Mouse (Mus musculus): ENCODE results near the gene Klf12. TPM values are rescaled to one million over a fixed set of nuclear protein-coding genes. Genes with fewer than 3 reads are reported as not detected.

The Klf12 gene
- total RNA-seq (2021): 10 to 100 TPM; 19.0 to 20.2 TPM
- long read RNA-seq, experiment 1, partial matches to known transcripts: 1 of 2 reads
- long read RNA-seq, experiment 1, other reads (novel, unspliced or antisense): 1 of 2 reads
- long read RNA-seq, experiment 2, full-length matches to known transcripts: 1 of 4 reads
- long read RNA-seq, experiment 2, partial matches to known transcripts: 0 of 4 reads
- long read RNA-seq, experiment 2, other reads (novel, unspliced or antisense): 3 of 4 reads

GRCm38 (mm10) chr14:100284119-100284860, at the start of gene Klf12:
Gene Klf12 (minus strand): TSS chr14:100284679.
- peak; percentile 84 to 87 for DNase-seq (ENCODE audit: low spot score in 2 of 2)

- DNase-seq (ENCODE audit: low spot score in 2 of 2): peak in 1 of 2 experiments; percentile 16
These were observed 48.9 kb upstream of the Klf12 start for GRCm38 (mm10) chr14:100333369-100333768.

DNA sequence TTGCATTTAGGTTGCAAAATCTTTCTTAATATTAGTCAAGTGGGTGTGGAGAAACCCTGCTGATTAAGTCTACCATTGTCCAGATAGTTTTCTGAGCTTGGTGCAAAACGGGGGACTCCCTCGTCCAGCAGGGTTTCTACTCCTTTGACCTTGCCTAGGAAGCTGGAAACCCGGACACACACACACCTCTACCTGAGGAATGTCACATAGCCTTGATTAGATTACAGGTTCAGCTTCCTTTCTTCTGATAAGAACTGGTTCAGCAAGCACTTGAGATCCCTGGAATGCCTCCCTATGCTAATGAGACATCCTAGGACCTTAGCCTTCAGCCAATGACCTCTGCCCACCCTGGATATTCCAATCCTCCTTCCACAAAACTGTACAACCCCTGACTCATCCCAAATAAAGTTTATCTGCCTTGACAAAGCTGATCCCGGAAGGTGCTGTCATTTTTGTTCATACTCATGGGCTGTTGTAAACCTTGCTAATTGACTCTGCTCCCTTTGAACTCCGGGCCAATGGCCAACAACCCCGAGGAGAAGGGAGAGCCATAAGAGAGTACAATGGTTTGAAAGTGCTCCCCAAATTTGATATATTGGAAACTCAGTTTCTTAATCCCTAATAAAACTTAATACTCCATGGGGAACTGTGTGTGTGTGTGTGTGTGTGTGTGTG, 44.3 kb upstream of the Klf12 start:
- DNase-seq (ENCODE audit: low spot score in 2 of 2): no peak

DNA sequence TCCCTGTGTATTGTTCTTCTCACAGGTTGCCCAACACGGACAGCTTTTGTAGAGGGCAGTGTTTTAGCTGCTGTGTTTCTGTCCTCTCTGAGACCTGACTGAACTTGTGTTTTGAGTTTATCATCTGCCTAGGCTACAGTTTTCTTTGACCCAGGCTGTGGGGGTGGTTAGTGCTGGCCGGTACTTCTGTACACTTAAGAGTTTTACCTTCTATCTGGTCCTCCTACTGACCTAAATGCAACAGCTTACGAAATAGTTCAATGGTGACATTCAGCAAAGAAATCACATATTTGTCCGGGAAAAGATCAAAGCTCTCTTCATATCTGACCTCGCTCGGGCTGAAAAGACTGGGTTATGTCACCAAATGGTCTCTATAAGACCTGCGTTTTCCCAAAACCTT, 39.8 kb upstream of the Klf12 start:
- DNase-seq (ENCODE audit: low spot score in 2 of 2): no peak

DNA sequence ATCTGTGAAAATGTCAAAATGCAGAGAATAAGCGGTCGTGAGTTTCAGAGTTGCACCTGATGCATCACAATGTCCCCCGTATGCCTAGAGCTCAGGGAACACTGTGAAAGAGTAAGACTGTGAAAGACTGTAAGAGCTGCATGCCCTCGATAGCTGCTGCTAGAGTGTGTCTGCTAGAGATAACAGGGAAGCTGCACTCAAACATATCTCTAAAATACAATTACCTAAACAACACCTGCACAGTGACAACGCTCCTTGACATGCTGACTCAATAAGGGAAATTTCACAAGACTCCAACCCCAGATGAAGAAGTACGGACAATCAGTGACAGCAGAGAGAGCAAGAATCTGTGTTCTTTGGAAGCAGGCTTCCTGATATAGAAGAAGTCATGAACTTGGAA, 37.5 kb upstream of the Klf12 start:
- DNase-seq (ENCODE audit: low spot score in 2 of 2): no peak

DNA sequence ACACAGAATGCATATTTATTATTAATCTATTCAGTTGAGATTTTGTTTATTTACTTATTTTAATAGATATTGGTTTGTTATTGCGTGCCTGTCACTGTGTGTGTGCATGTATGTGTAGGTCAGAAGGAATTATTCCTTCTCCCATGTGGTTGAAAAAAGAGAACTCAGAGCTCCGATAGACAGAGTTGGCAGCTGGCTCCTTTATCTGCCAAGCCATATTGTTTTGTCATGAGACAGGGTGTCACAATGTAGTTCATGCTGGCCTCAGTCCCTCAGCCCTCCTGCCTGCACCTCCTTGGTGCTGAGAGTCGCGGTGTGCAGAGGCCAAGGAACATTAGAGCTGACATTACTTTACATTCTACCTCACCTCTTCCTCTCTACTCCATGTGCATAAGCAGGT, 32.3 kb upstream of the Klf12 start:
- no peak for DNase-seq (ENCODE audit: low spot score in 2 of 2)

GRCm38 (mm10) chr14:100314099-100314498, 29.6 kb upstream of the Klf12 start:
- no peak for DNase-seq (ENCODE audit: low spot score in 2 of 2)

DNA sequence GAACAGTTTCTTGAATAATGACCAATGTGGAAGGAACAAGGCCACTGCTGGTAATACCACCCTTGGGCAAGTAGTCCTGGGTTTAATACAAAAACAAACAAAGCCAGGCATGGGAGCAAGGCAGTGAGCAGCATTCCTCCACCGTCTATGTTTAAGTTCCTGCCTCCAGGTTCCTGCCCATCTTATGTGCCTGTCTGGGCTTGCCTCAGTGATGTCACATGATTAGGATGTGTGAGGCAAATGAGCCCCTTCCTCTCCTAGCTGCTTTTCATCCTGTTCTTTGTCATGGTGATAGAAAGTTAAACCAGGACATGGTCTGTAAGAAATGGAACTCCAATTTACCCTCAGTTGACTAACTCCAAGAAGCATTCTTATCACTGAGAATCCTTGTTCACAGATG, 16.4 kb upstream of the Klf12 start:
- no peak for DNase-seq (ENCODE audit: low spot score in 2 of 2)

- no peak for DNase-seq (ENCODE audit: low spot score in 2 of 2)
These were observed 14.4 kb upstream of the Klf12 start for GRCm38 (mm10) chr14:100298892-100299291.

GRCm38 (mm10) chr14:100286586-100287241, 2.2 kb upstream of the Klf12 start:
- no peak for DNase-seq (ENCODE audit: low spot score in 2 of 2)

GRCm38 (mm10) chr14:100285656-100286585, 1.4 kb upstream of the Klf12 start:
- peak; percentile 72 to 80 for DNase-seq (ENCODE audit: low spot score in 2 of 2)

- peak; percentile 53 to 70 for DNase-seq (ENCODE audit: low spot score in 2 of 2)
These were observed 579 bp upstream of the Klf12 start for GRCm38 (mm10) chr14:100284861-100285655.

DNA sequence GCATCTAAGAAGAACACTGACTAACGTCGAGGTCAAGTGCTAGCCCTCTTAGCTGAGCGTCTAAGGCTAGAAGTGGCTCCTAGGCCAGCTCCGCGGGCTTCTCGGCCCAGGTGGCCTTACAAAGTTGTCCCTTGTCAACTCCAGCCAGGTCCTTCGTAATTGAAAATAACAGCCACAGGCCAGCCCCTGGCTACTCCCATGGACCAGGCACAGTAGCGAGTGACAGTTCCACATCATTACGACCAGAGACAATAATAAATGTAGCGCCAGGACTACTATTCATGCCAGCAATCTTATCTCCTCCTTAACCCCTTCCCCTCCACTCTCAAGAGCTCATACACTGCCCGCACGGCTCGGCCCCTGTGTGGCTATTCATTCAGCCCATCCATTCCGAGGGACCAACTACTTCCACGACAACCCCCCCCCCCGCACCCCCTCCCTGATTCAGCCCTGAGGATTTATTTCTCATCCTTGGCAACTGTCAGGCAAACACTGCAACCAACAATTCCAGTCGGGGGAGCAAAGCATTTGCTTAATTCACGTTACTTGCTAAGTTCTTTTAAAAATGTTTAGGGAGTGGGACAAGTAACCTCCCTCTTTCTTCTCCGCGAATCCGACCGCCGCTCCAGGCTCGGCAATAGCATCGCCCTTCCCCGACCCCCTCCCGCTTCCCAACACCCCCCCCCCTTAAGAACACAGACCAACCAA, 914 bp downstream of the Klf12 start:
- DNase-seq (ENCODE audit: low spot score in 2 of 2): peak in 1 of 2 experiments; percentile 50

DNA sequence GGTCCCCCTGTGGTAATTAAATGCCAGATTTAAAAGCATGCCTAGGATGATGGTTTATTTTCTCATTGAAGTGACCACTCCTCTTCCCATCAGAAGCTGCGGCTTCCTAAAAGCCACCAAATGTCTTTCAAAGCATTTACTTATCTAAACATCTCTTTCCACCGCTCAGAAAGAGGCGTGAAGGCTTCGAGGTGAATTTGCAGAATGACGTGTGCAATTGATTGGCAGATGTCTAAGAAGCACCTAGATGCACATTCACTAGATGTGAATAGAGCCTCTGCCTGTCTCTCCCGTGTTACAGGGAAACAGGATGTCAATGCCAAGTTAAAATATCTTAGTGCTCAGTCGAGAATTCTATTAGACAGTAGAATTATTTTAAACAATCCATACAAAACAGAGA, 1.8 kb downstream of the Klf12 start:
- DNase-seq (ENCODE audit: low spot score in 2 of 2): no peak

GRCm38 (mm10) chr14:100281734-100282133, 2.7 kb downstream of the Klf12 start:
- no peak for DNase-seq (ENCODE audit: low spot score in 2 of 2)

DNA sequence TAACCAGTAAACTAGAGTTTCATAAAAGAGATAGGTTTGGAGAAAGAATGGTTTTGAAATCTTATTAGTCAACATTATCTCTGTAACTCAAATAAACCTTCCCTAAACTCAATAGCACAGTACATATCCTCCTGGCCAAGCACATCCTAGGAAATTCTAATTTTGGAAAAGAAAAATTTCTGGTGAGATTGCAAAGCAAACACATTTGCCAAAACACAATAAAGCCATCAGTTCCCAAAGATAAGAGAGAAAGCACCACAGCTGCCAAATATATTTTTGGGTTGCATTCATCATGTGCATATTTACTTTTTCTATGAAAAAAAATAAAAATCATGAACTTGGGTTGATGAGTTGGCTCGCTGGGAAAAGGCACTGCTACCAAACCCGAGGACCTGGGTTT, 10.3 kb downstream of the Klf12 start:
- no peak for DNase-seq (ENCODE audit: low spot score in 2 of 2)

- DNase-seq (ENCODE audit: low spot score in 2 of 2): no peak
These were observed 23.9 kb downstream of the Klf12 start for GRCm38 (mm10) chr14:100260531-100260930.

DNA sequence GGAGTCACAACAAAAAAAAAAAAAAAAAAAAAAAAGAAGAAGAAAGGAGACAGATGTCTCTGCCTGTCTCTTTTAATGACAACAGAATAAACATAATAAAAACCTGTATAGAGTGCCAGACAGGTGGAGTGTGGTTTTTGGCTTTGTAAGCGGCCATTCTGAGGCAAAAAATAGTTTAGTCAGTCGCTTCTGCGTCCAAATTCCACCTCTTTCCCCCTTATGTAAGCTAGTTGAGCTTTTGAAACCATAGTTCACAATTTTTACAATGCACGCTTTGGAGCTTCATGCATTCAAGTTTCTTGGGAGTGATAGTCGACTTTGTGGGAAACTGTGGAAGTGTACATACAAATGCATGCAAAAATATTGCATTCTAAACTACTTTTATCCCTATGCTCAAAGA, 41.4 kb downstream of the Klf12 start:
- DNase-seq (ENCODE audit: low spot score in 2 of 2): no peak

DNA sequence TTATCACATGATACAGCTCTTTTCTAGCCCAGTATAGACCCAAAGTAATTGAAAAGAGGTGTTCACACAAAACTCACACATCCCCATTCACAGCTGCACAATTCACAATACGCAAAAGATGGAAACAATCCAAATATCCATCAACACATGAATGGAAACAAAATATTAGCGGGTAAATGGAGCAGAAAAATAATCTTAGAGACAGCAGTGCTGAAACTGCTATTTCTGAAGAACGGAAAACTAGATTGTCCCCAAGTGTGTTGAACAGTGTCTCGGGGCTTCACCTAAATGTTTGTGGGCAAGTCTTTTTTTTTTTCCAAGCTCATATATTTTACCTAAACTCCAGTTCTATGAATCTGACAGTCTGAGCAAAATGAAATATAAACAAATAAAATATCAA, 44.6 kb downstream of the Klf12 start:
- DNase-seq (ENCODE audit: low spot score in 2 of 2): no peak

Measured in gastrocnemius, postnatal 4 days (tissue).